ENCODE assay signal across 8 mouse cellular contexts in genomic region chr7:144470545-144471059, GRCm38 (mm10). TPM values are rescaled to one million over a fixed set of nuclear protein-coding genes. Genes with fewer than 3 reads are reported as not detected.
DNase-seq lines count a peak whose midpoint lies in the region; ATAC-seq and TF ChIP-seq lines count a peak whose summit lies in the region.

Gene Cttn (minus strand): TSS chr7:144471009.

- peak within 1 kb of the TSS; percentile 79 for H3K4me2 ChIP-seq in lung, embryonic 14.5 days

- peak within 1 kb of the TSS; percentile 96 for H3K9ac ChIP-seq in lung, embryonic 14.5 days

- peak within 1 kb of the TSS; percentile 91 for H3K27ac ChIP-seq in hindbrain, embryonic 10.5 days
- peak within 1 kb of the TSS; percentile 88 for H3K27ac ChIP-seq in lung, embryonic 14.5 days (ENCODE audit: low read depth)

- peaks cover 24% of the 10 kb centered on the region for H3K36me3 ChIP-seq in hindbrain, embryonic 10.5 days
- peaks cover 19% of the 10 kb centered on the region for H3K36me3 ChIP-seq in lung, embryonic 14.5 days (ENCODE audit: insufficient read depth)

- WGBS in hindbrain, embryonic 10.5 days = under 1% methylated on average over 30 of the region's 30 CpGs
- 1% methylated on average over 30 of the region's 30 CpGs for WGBS in lung, embryonic 14.5 days

- no peaks in the 10 kb centered on the region for H3K9me3 ChIP-seq in hindbrain, embryonic 10.5 days
- no peaks in the 10 kb centered on the region for H3K9me3 ChIP-seq in lung, embryonic 14.5 days (ENCODE audit: low read depth, low read length)

- peak; percentile 96 for ATAC-seq in lung, embryonic 14.5 days (ENCODE audit: insufficient read depth)

- TF ChIP-seq CTCF in lung, embryonic 14.5 days (IDR thresholded peaks at IDR 0.05; ENCODE audit: low read depth) = no peak

- no peaks in the 10 kb centered on the region for H3K27me3 ChIP-seq in hindbrain, embryonic 10.5 days (ENCODE audit: insufficient read depth, poor library complexity, severe bottlenecking)
- H3K27me3 ChIP-seq in lung, embryonic 14.5 days (ENCODE audit: insufficient read depth, low read length) = no peaks in the 10 kb centered on the region

- H3K4me3 ChIP-seq in hindbrain, embryonic 10.5 days = peak within 1 kb of the TSS; percentile 76
- H3K4me3 ChIP-seq in lung, embryonic 14.5 days (ENCODE audit: low read depth, low read length) = peak within 1 kb of the TSS; percentile 90

- peak; percentile 95 for DNase-seq in Muller cell, postnatal 12 days (ENCODE audit: inconsistent ontology term)
- DNase-seq in cerebellum, postnatal 14 days = peak; percentile 91 to 92
- DNase-seq in frontal cortex, postnatal 10 days (ENCODE audit: low spot score in 2 of 2) = peak; percentile 88 to 89
- DNase-seq in hindbrain, embryonic 10.5 days (ENCODE audit: low spot score) = peak; percentile 92
- peak; percentile 77 for DNase-seq in layer of hippocampus, adult 9-10 months (ENCODE audit: low spot score)
- DNase-seq in lung, embryonic 14.5 days = peak; percentile 96
- peak; percentile 89 for DNase-seq in ovary, postnatal 14 days (ENCODE audit: low spot score)
- peak; percentile 52 for DNase-seq in thymus, postnatal 14 days

- H3K4me1 ChIP-seq in hindbrain, embryonic 10.5 days (replicated peaks) = peaks cover 20% of the 10 kb centered on the region
- H3K4me1 ChIP-seq in lung, embryonic 14.5 days (ENCODE audit: insufficient read depth) = no peaks in the 10 kb centered on the region

RNA-seq across cellular contexts. Expression of gene Cttn, which starts in this region (rescaled TPM):
- 205 and 210 TPM in 2 replicates for polyA plus RNA-seq in hindbrain, embryonic 10.5 days (2016; fragmentation: Nextera tagmentation; extraction: Ambion mirVana)
- 161 and 170 TPM in 2 replicates for polyA plus RNA-seq in lung, embryonic 14.5 days (2014; fragmentation: Nextera tagmentation; extraction: Ambion mirVana)

Comparison
In these comparisons a context has a peak if more than half of its experiments do, and no peak if none do; other contexts are left out.
1. Peak in every context shown above with its lines: DNase-seq, ATAC-seq, H3K4me3 ChIP-seq and H3K27ac ChIP-seq.